Mouse (Mus musculus) brown adipose tissue, adult 24 weeks (tissue): ENCODE results near the gene Lin9. TPM values are rescaled to one million over a fixed set of nuclear protein-coding genes. Genes with fewer than 3 reads are reported as not detected.

Experiments used
- H3K27ac ChIP-seq: fragments of 200-500 bp; replicated peaks from 2 replicates; pipeline ENCODE4 v1.5.1; 2012; ENCODE audit warnings: low read depth, mild to moderate bottlenecking, low read length
- H3K4me1 ChIP-seq: fragments of 200-500 bp; 2 replicates; pipeline ENCODE4 v1.6.1; 2012; ENCODE audit warnings: low read length, mixed read lengths; ENCODE audit not compliant: control insufficient read depth, insufficient read depth, insufficient read length
- H3K4me3 ChIP-seq: fragments of 200-500 bp; 2 replicates; pipeline ENCODE4 v1.5.1; 2012; ENCODE audit warnings: low read depth, mild to moderate bottlenecking, low read length, moderate library complexity; ENCODE audit not compliant: insufficient read depth
- polyA plus RNA-seq: library from polyadenylated mRNA; stranded (reverse); fragments of >200 nt; gene quantifications from 2 replicates; pipeline ENCODE4 v1.2.4, GENCODE M21; 2012; ENCODE audit not compliant: missing spikeins, insufficient read depth, insufficient read length

Gene Lin9
- polyA plus RNA-seq, 1 experiment, result 3.4 TPM

DNA sequence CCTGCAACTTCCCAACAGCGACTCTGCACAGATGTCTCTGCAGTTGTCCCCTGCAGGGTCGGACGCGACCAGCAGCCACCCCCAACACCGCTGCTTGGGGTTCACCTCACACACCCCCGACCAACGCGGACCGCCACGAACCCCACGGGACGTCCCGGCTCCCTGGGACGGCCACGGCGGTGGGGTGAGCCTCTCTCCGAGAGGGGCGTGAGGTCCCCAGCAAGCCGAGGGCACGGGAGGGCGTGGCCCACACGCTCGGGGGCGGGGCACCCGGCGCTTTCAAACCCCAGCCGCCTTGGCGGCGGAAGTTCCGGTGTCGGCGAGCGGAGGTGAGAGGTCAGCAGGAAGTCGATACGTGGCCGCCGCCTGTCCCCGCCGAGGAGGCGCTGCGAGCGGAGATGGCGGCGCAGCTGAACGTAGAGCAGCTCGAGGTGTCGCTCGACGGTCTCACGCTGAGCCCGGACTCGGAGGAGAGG lies 84.8 kb downstream of the Lin9 start, which contains the start of gene Acbd3:
TSS of gene Acbd3 (plus strand) at position 340 of the 476 bp plus-strand sequence.
- peaks cover 9% of the 10 kb centered on the region for H3K4me1 ChIP-seq
- H3K4me3 ChIP-seq, result peak within 1 kb of the TSS; percentile 93
- H3K27ac ChIP-seq, result peak within 1 kb of the TSS; percentile 81

DNA sequence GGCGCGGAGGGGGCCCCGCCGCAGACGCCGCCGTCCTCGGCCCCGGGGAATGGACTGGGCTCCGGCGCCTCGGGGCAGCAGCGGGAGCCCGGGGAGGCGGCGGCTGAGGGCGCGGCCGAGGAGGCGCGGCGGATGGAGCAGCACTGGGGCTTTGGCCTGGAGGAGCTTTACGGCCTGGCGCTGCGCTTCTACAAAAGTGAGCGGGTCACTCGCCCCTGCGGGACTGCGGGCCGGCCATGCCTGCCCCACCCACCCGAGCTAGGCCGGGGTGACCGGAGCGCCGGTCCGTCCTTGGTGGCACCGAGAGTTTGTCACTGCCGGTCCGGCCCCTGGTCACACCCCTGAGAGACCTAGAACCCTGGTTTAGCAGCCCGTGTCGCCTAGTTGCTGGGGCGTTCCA lies 85.2 kb downstream of the Lin9 start:
- Histone ChIP-seq H3K4me1 (peaks cover 9% of the 10 kb centered on the region), H3K27ac (peak overlapping the region; percentile 81), H3K4me3 (peak overlapping the region; percentile 93)

DNA sequence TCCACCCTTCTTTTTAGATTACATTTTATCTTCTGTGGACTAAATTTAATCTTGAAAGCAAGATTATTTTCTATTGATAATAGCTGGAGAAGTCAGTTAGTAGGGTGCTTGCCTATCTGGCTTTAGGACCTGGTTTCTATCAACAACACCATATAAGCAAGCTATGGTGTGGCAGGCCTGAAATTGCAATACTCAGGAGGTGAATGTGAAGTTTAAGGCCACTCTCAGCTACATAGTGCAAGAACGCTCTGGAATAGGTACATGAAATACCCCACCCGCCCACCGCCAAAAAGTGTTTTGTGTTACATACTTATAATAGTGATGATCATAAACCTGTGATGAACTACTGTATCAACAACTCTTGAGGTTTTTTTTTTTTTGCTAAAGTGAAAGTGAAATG lies 88.3 kb downstream of the Lin9 start:
- no peak overlapping the region for H3K4me3 ChIP-seq
- no peak overlapping the region for H3K27ac ChIP-seq
- H3K4me1 ChIP-seq, result peaks cover 9% of the 10 kb centered on the region

Other genes with a start within 250 kb of the Lin9 start
- 0.28 and 0.92 TPM in 2 replicates for gene Stum, start 157.6 kb upstream of the Lin9 start, polyA plus RNA-seq
- 53.1 and 67.8 TPM in 2 replicates for gene Parp1, start 72.2 kb upstream of the Lin9 start, polyA plus RNA-seq
- gene Mixl1, start 55.9 kb downstream of the Lin9 start, polyA plus RNA-seq, result not detected in 2 replicates
- 20.8 and 22.1 TPM in 2 replicates for gene Acbd3, start 84.9 kb downstream of the Lin9 start, polyA plus RNA-seq
- gene H3f3a, start 172.8 kb downstream of the Lin9 start, polyA plus RNA-seq, result 412 and 419 TPM in 2 replicates
- gene Sde2, start 210.0 kb downstream of the Lin9 start, polyA plus RNA-seq, result 7.5 TPM in 2 replicates